Mouse (Mus musculus) stomach, postnatal 0 days (tissue): Measurements from ENCODE around the gene Phlpp2. TPM values are rescaled to one million over a fixed set of nuclear protein-coding genes. Genes with fewer than 3 reads are reported as not detected.

Source experiments
- ATAC-seq: fragments of 200-750 bp; cut with Nextera tagmentation; 2 replicates; pipeline ENCODE4 v1.8.0; 2017; ENCODE audit not compliant: low FRiP score, low TSS enrichment
- DNase-seq: peaks from one replicate; pipeline ENCODE4 v3.0.0-alpha.2; 2016; ENCODE audit warnings: low spot score
- H3K27ac ChIP-seq: fragments of 300-500 bp; sonication (generic); replicated peaks from 2 replicates; pipeline ENCODE4 v1.5.1; 2014; ENCODE audit warnings: mild to moderate bottlenecking, control low read depth
- H3K27me3 ChIP-seq: fragments of 300-500 bp; sonication (generic); 2 replicates; pipeline ENCODE4 v1.6.1; 2014; ENCODE audit warnings: low read length; ENCODE audit not compliant: control insufficient read depth, insufficient read depth
- H3K36me3 ChIP-seq: fragments of 300-500 bp; sonication (generic); 2 replicates; pipeline ENCODE4 v1.6.1; 2014; ENCODE audit warnings: low read length, mixed read lengths; ENCODE audit not compliant: control insufficient read depth, insufficient read depth
- H3K4me1 ChIP-seq: fragments of 300-500 bp; sonication (generic); replicated peaks from 2 replicates; pipeline ENCODE4 v1.6.1; 2014; ENCODE audit warnings: antibody characterized with exemption; ENCODE audit not compliant: control insufficient read depth, insufficient read depth
- H3K4me2 ChIP-seq: fragments of 300-500 bp; sonication (generic); replicated peaks from 2 replicates; pipeline ENCODE4 v1.6.1; 2014; ENCODE audit warnings: low read depth, mild to moderate bottlenecking, control low read depth, moderate library complexity
- H3K4me3 ChIP-seq: fragments of 300-500 bp; sonication (generic); 2 replicates; pipeline ENCODE4 v1.5.1; 2014; ENCODE audit warnings: low read depth, low read length, control low read depth
- H3K9ac ChIP-seq: fragments of 300-500 bp; sonication (generic); 2 replicates; pipeline ENCODE4 v1.6.1; 2014; ENCODE audit warnings: mild to moderate bottlenecking, low read length, control low read depth, mixed read lengths
- H3K9me3 ChIP-seq: fragments of 300-500 bp; sonication (generic); 2 replicates; pipeline ENCODE4 v1.6.1; 2016; ENCODE audit warnings: low read length; ENCODE audit not compliant: control insufficient read depth
- CTCF ChIP-seq: IDR thresholded peaks from 2 replicates; pipeline ENCODE4 v1.5.1; 2016; ENCODE audit warnings: antibody characterized with exemption, low read depth, mild to moderate bottlenecking, moderate library complexity
- EP300 ChIP-seq: optimal IDR thresholded peaks from 2 replicates; pipeline ENCODE3; 2016; ENCODE audit warnings: antibody characterized with exemption
- WGBS: fragments of 180-500 bp; shearing (Covaris S2); extraction: QIAGEN DNeasy Blood & Tissue Kit; methylation state at CpG from one replicate; pipeline ENCODE4 v1.1.7; 2014; 5-methylcytosine and 5-hydroxymethylcytosine counted together
- polyA plus RNA-seq: library from polyadenylated mRNA; unstranded; fragments of >200 nt; fragmentation: Nextera tagmentation; extraction: Ambion mirVana; gene quantifications from 2 replicates; pipeline ENCODE4 v1.2.1, GENCODE M21; 2015

Gene Phlpp2
- polyA plus RNA-seq, 1 experiment from 2014 or later, result 0.81 TPM

- Histone ChIP-seq H3K4me2 (no peak overlapping the region), H3K27ac (no peak overlapping the region), H3K9ac (no peak overlapping the region), H3K9me3 (no peaks in the 10 kb centered on the region), H3K4me3 (no peak overlapping the region), H3K36me3 (peaks cover 6% of the 10 kb centered on the region; the same call in 1 of the 2 replicates), H3K4me1 (no peaks in the 10 kb centered on the region), H3K27me3 (no peaks in the 10 kb centered on the region)
- TF ChIP-seq EP300 (no peak), CTCF (no peak)
- DNase-seq, result no peak
- 97% methylated on average over 1 of the region's 1 CpGs for WGBS
- ATAC-seq, result no peak
Measured at GRCm38 (mm10) chr8:109904928-109905668, 36.8 kb downstream of the Phlpp2 start.

GRCm38 (mm10) chr8:109906907-109907306, 38.6 kb downstream of the Phlpp2 start:
- Histone ChIP-seq H3K4me3 (no peak overlapping the region), H3K27me3 (no peaks in the 10 kb centered on the region), H3K9me3 (no peaks in the 10 kb centered on the region), H3K36me3 (peaks cover 6% of the 10 kb centered on the region; the same call in 1 of the 2 replicates), H3K9ac (no peak overlapping the region), H3K4me2 (no peak overlapping the region), H3K4me1 (no peaks in the 10 kb centered on the region), H3K27ac (no peak overlapping the region)
- WGBS, result 96% methylated on average over 3 of the region's 3 CpGs
- TF ChIP-seq CTCF (no peak), EP300 (no peak)
- DNase-seq (no peak), ATAC-seq (no peak)

GRCm38 (mm10) chr8:109907376-109907775, 39.0 kb downstream of the Phlpp2 start:
- no peak overlapping the region for H3K4me3 ChIP-seq
- DNase-seq, result no peak
- H3K36me3 ChIP-seq, result peaks cover 6% of the 10 kb centered on the region; the same call in 1 of the 2 replicates
- H3K27me3 ChIP-seq, result no peaks in the 10 kb centered on the region
- no peak overlapping the region for H3K4me2 ChIP-seq
- no peaks in the 10 kb centered on the region for H3K9me3 ChIP-seq
- no peak for ATAC-seq
- TF ChIP-seq EP300 (no peak), CTCF (no peak)
- H3K27ac ChIP-seq, result no peak overlapping the region
- no peaks in the 10 kb centered on the region for H3K4me1 ChIP-seq
- H3K9ac ChIP-seq, result no peak overlapping the region
- 94% methylated on average over 4 of the region's 4 CpGs for WGBS

- WGBS, result 48% methylated on average over 4 of the region's 4 CpGs
- no peaks in the 10 kb centered on the region for H3K4me1 ChIP-seq
- peaks cover 8% of the 10 kb centered on the region; the same call in 1 of the 2 replicates for H3K36me3 ChIP-seq
- no peak overlapping the region for H3K9ac ChIP-seq
- peak; percentile 71; the same call in 1 of the 2 replicates for ATAC-seq
- peak; percentile 62 for DNase-seq
- no peaks in the 10 kb centered on the region for H3K27me3 ChIP-seq
- H3K4me3 ChIP-seq, result no peak overlapping the region
- H3K27ac ChIP-seq, result no peak overlapping the region
- TF ChIP-seq EP300 (no peak), CTCF (peak; percentile 89)
- no peak overlapping the region for H3K4me2 ChIP-seq
- H3K9me3 ChIP-seq, result no peaks in the 10 kb centered on the region
Measured at GRCm38 (mm10) chr8:109917277-109917676, 48.9 kb downstream of the Phlpp2 start.

GRCm38 (mm10) chr8:109920406-109921390, 52.4 kb downstream of the Phlpp2 start:
- Histone ChIP-seq H3K4me2 (no peak overlapping the region), H3K9ac (no peak overlapping the region), H3K4me3 (no peak overlapping the region), H3K36me3 (peaks cover 6% of the 10 kb centered on the region; the same call in 1 of the 2 replicates), H3K4me1 (no peaks in the 10 kb centered on the region), H3K9me3 (no peaks in the 10 kb centered on the region), H3K27me3 (no peaks in the 10 kb centered on the region), H3K27ac (no peak overlapping the region)
- DNase-seq (no peak), ATAC-seq (0 out of 2 replicates have a peak, but pooled peaks have one; percentile 40)
- TF ChIP-seq CTCF, result no peak
- TF ChIP-seq EP300, result no peak
- WGBS, result 59% methylated on average over 8 of the region's 8 CpGs
